Mouse (Mus musculus) hindbrain, embryonic 15.5 days (tissue): ENCODE measurements at regions not wholly inside any gene's neighbourhood (a gene's known extent, or its start where the extent isn't known, plus 50 kb on each side); places are given as distances from the start of the nearest gene placed in this dataset.
A peak's percentile ranks its signal among the peaks of the same experiment; 100 is the strongest.

ENCODE experiments used
- ATAC-seq: fragments of 200-750 bp; cut with Nextera tagmentation; 2 replicates; pipeline ENCODE4 v1.8.0; 2017; ENCODE audit warnings: low read depth, moderate number of reproducible peaks, moderate TSS enrichment; ENCODE audit not compliant: low FRiP score
- H3K27ac ChIP-seq: fragments of 300-500 bp; sonication (generic); replicated peaks from 2 replicates; pipeline ENCODE4 v1.5.1; 2015; ENCODE audit warnings: mild to moderate bottlenecking, inconsistent platforms
- H3K27me3 ChIP-seq: fragments of 300-500 bp; sonication (generic); 2 replicates; pipeline ENCODE4 v1.6.1; 2015; ENCODE audit warnings: control low read depth, inconsistent platforms
- H3K36me3 ChIP-seq: fragments of 300-500 bp; sonication (generic); 2 replicates; pipeline ENCODE4 v1.6.1; 2015; ENCODE audit warnings: control low read depth, inconsistent platforms
- H3K4me1 ChIP-seq: fragments of 300-500 bp; sonication (generic); replicated peaks from 2 replicates; pipeline ENCODE4 v1.6.1; 2015; ENCODE audit warnings: control low read depth, inconsistent platforms
- H3K4me2 ChIP-seq: fragments of 300-500 bp; sonication (generic); 2 replicates; pipeline ENCODE4 v1.6.1; 2015; ENCODE audit warnings: moderate library complexity, mild to moderate bottlenecking, inconsistent platforms
- H3K4me3 ChIP-seq: fragments of 300-500 bp; sonication (generic); 2 replicates; pipeline ENCODE4 v1.5.1; 2015; ENCODE audit warnings: mild to moderate bottlenecking, inconsistent platforms
- H3K9ac ChIP-seq: fragments of 300-500 bp; sonication (generic); 2 replicates; pipeline ENCODE4 v1.6.1; 2015; ENCODE audit warnings: inconsistent platforms
- H3K9me3 ChIP-seq: fragments of 300-500 bp; sonication (generic); 2 replicates; pipeline ENCODE4 v1.6.1; 2016; ENCODE audit warnings: control low read depth, inconsistent platforms
- WGBS: fragments of 180-500 bp; shearing (Covaris S2); methylation state at CpG from one replicate; pipeline ENCODE4 v1.1.7; 2015; 5-methylcytosine and 5-hydroxymethylcytosine counted together

DNA sequence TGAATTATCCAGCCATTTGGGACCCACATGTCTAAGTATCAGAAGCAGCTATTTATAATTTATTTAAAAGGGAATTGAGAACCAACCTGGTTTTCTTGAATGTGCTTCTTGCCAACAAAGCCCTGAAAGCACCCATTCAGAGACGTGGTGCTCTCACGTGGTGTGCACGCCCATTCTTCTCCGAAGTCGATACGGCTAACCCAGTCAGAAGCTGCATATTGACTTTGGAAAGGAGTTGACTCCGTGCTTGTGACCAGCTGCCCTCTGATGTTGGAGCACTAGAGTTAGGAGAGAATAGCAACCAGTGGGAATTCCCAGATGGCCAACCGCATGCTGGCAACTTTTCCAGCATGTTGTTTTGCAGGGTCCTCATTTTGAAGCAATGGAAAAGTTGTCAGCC lies 240.2 kb upstream of the Lrtm1 start:
- no peak overlapping the region for H3K9ac ChIP-seq
- no peaks in the 10 kb centered on the region for H3K9me3 ChIP-seq
- no peak for ATAC-seq
- 84% methylated on average over 8 of the region's 8 CpGs for WGBS
- no peak overlapping the region for H3K27ac ChIP-seq
- H3K4me1 ChIP-seq, result no peaks in the 10 kb centered on the region
- H3K36me3 ChIP-seq, result no peaks in the 10 kb centered on the region
- no peaks in the 10 kb centered on the region for H3K27me3 ChIP-seq
- H3K4me3 ChIP-seq, result no peak overlapping the region
- H3K4me2 ChIP-seq, result no peak overlapping the region

DNA sequence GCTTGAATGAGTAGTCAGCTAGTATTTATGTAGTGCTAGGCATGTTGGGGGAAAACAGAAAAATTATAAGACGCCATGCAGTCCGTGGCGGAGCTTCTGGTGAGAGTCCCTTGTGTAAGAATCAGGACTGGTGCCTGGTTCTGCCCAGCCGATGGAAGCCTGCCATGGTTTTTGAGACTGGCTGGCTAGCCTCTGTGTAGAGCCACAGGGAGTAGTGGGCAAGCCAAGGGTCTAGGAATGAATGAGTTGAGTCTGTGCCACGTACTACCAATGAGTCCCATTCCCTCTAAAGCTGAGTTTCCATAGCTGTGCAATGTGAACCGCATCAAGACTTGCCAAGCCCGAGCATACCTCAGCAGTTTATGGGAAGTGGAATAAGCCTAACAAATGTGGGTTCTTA lies 236.3 kb upstream of the Lrtm1 start:
- Histone ChIP-seq H3K9ac (no peak overlapping the region), H3K4me3 (no peak overlapping the region), H3K27ac (no peak overlapping the region), H3K36me3 (no peaks in the 10 kb centered on the region), H3K27me3 (no peaks in the 10 kb centered on the region), H3K4me2 (no peak overlapping the region), H3K9me3 (no peaks in the 10 kb centered on the region), H3K4me1 (no peaks in the 10 kb centered on the region)
- no peak for ATAC-seq
- 89% methylated on average over 7 of the region's 7 CpGs for WGBS

DNA sequence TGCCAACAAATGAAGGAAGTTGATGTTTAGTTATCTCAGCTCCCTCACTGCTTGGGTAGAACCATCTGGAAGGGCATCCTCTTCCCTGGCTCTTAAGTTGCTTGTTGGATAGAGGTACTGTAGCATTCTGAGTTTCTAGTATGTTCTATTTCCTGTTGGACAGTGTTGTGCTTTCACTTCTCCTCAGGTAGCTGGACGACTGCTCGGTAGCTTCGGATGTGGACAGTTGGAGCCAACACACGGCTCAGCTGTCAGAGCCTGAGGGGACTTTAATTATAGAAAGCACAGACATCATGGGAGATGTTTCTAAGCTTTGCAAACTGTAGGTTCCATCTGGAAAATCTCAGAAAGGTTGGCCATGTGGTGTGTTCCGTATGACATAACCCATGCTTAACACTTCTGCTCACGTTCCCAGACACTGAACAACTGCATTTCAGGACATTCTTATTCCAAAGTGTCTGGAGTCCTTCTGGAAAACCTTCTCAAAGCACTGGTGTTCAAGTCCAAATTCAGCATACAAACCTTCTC lies 233.8 kb upstream of the Lrtm1 start:
- Histone ChIP-seq H3K4me1 (no peaks in the 10 kb centered on the region), H3K9me3 (no peaks in the 10 kb centered on the region), H3K36me3 (no peaks in the 10 kb centered on the region), H3K27me3 (no peaks in the 10 kb centered on the region), H3K4me3 (no peak overlapping the region), H3K4me2 (no peak overlapping the region), H3K9ac (no peak overlapping the region), H3K27ac (no peak overlapping the region)
- no peak for ATAC-seq
- WGBS, result 87% methylated on average over 6 of the region's 6 CpGs

DNA sequence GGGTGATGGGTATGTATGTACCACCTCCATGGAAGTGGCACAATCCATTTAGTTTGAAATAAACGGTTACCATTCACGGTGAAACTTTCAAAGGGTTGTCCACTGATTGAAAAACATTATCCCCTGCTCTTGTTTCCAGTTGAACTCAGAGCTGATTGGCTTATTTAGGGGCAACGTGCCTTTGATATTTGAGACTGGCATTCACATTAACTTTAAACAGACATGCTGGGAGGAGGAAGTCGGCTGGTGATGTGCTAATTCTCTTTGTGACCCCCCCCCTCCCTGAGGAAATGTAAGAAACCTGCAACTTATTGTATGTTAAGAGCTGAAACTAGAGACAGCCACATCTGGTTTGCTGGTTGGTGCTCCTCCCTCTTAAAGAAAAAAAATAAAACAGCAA lies 219.7 kb upstream of the Lrtm1 start:
- Histone ChIP-seq H3K27me3 (no peaks in the 10 kb centered on the region), H3K4me2 (peak overlapping the region; percentile 31), H3K4me1 (0 out of 2 replicates have a peak, but pooled peaks cover 6% of the 10 kb centered on the region), H3K4me3 (no peak overlapping the region), H3K9ac (no peak overlapping the region), H3K9me3 (no peaks in the 10 kb centered on the region), H3K27ac (no peak overlapping the region), H3K36me3 (no peaks in the 10 kb centered on the region)
- ATAC-seq, result no peak
- WGBS, result 5% methylated on average over 4 of the region's 4 CpGs

DNA sequence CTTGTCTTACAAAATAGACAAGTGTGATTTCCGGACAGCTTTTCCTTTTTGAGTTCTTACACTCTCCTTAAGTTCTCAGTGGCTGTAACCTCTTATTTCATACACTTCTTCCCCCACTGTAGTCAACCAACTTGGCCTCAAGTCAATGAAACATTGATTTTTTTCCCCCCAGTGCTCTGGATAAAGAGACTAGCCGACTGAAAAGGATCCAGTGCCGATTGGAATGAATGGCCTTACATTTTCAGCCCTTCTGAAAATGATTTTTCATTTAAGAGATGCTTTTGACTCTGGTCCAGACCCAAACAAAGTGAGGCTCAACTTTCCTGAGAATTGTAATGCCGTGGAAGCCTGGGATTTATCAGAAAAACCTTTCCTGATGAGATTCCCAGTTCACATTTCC lies 216.3 kb upstream of the Lrtm1 start:
- Histone ChIP-seq H3K27ac (no peak overlapping the region), H3K27me3 (no peaks in the 10 kb centered on the region), H3K4me3 (no peak overlapping the region), H3K9me3 (no peaks in the 10 kb centered on the region), H3K9ac (no peak overlapping the region), H3K36me3 (no peaks in the 10 kb centered on the region), H3K4me2 (no peak overlapping the region), H3K4me1 (0 out of 2 replicates have a peak, but pooled peaks cover 6% of the 10 kb centered on the region)
- ATAC-seq, result no peak
- WGBS, result 70% methylated on average over 4 of the region's 4 CpGs

DNA sequence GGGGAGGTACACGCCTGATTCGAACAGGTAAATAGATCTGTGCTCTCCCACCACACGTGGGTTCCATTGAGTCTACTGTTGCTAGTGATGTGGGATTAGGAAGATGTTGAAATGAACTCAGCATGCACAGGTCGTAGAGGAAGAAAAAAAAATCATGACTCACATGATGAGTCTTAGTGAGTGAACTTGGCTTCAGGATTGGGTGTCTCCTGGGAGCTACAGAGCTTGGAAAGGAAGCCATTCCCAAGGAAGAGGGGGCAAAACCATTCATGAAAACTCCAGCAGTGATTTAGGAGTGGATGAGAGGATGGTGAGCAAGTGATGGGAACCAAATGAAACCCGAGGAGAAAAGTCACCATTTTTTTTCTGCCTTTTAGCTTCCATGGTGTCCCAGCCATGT lies 215.9 kb upstream of the Lrtm1 start:
- Histone ChIP-seq H3K27me3 (no peaks in the 10 kb centered on the region), H3K4me2 (no peak overlapping the region), H3K4me3 (no peak overlapping the region), H3K9ac (no peak overlapping the region), H3K4me1 (0 out of 2 replicates have a peak, but pooled peaks cover 6% of the 10 kb centered on the region), H3K36me3 (no peaks in the 10 kb centered on the region), H3K27ac (no peak overlapping the region), H3K9me3 (no peaks in the 10 kb centered on the region)
- ATAC-seq, result no peak
- WGBS, result 88% methylated on average over 5 of the region's 5 CpGs

DNA sequence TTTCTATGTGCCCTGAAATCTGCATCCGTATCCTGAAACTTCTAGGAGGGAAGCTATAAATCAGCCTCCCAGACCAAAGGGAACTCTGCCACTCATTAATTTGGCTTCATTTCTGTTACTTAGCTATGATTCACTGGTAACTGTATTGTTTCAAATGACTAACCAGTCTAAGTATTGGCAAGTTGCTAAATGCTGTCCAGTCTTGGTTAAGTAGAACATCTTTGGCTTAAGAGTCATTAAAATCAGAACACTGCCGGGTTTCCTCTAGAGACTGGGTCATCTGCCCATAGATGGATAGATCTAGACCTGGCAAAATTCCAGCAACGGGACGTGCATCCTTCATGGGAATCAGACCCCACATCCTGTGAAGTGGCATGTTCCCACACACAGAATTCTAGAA lies 209.9 kb upstream of the Lrtm1 start:
- Histone ChIP-seq H3K9me3 (no peaks in the 10 kb centered on the region), H3K4me2 (no peak overlapping the region), H3K27me3 (no peaks in the 10 kb centered on the region), H3K9ac (no peak overlapping the region), H3K4me1 (no peaks in the 10 kb centered on the region), H3K27ac (no peak overlapping the region), H3K4me3 (no peak overlapping the region), H3K36me3 (no peaks in the 10 kb centered on the region)
- no peak for ATAC-seq
- WGBS, result 73% methylated on average over 4 of the region's 4 CpGs

DNA sequence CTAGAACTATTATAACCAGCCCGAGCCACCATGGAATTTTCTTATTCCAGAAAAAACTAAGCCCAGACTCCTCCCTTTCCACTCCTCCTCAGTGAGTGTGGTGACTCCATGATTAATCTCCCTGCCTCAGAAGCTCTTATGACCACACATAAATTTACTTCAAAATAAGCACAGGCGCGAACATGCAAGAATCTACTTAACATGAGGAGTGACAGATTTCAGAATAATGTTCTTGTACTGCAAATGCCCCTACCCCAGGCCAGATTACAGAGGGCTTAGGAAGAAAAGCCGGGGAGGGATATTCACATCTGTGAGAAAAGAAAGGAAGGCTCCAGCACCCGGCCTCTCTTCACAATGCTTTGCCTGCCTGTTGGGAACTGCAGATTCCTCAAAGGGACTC lies 208.7 kb upstream of the Lrtm1 start:
- no peaks in the 10 kb centered on the region for H3K27me3 ChIP-seq
- no peaks in the 10 kb centered on the region for H3K9me3 ChIP-seq
- no peak overlapping the region for H3K27ac ChIP-seq
- no peak overlapping the region for H3K9ac ChIP-seq
- 45% methylated on average over 5 of the region's 5 CpGs for WGBS
- ATAC-seq, result no peak
- H3K4me2 ChIP-seq, result no peak overlapping the region
- no peak overlapping the region for H3K4me3 ChIP-seq
- H3K4me1 ChIP-seq, result no peaks in the 10 kb centered on the region
- H3K36me3 ChIP-seq, result no peaks in the 10 kb centered on the region

DNA sequence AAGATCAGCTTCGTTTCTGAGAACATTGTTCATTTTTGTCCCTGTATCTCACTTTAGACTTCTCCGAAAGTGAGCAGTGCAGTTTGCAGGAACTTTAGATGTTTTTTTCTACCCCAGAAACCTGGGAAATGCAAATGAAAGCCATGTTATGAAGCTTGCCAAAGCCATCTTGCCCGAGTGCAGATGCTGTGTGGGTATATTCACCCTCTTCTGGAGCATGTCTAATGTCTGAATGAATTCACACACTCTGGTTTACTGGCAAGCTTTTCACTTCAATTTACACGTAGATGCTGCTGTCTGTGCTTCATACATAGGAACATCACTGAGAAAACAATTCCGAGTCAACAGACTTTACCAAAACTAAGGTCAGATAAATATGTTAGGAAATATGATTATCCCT lies 197.0 kb upstream of the Lrtm1 start:
- Histone ChIP-seq H3K36me3 (no peaks in the 10 kb centered on the region), H3K4me2 (no peak overlapping the region), H3K9me3 (no peaks in the 10 kb centered on the region), H3K4me1 (no peaks in the 10 kb centered on the region), H3K4me3 (no peak overlapping the region), H3K27ac (no peak overlapping the region), H3K9ac (no peak overlapping the region), H3K27me3 (no peaks in the 10 kb centered on the region)
- no peak for ATAC-seq
- WGBS, result 62% methylated on average over 5 of the region's 5 CpGs

DNA sequence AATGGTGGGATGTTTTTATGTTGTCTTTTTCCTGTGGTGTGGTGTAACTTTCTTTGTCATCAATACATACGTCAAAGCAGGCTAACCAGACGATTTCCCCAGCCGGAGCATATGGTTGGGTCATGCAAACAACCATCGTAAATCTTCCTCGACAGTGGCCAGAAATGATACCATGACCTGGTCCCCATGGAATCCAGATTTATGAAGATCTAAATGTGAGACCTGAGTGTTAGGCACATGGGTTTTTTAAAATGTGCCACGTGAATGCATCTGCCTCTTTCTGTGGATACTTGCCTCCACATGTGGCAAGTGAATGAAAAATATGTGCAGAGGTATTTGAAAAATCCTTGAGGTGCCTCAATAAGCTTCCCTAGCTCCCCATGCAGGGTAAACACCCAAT lies 190.8 kb upstream of the Lrtm1 start:
- Histone ChIP-seq H3K36me3 (no peaks in the 10 kb centered on the region), H3K4me2 (no peak overlapping the region), H3K9ac (no peak overlapping the region), H3K4me1 (no peaks in the 10 kb centered on the region), H3K27ac (no peak overlapping the region), H3K27me3 (no peaks in the 10 kb centered on the region), H3K4me3 (no peak overlapping the region), H3K9me3 (no peaks in the 10 kb centered on the region)
- WGBS, result 45% methylated on average over 6 of the region's 6 CpGs
- ATAC-seq, result no peak

DNA sequence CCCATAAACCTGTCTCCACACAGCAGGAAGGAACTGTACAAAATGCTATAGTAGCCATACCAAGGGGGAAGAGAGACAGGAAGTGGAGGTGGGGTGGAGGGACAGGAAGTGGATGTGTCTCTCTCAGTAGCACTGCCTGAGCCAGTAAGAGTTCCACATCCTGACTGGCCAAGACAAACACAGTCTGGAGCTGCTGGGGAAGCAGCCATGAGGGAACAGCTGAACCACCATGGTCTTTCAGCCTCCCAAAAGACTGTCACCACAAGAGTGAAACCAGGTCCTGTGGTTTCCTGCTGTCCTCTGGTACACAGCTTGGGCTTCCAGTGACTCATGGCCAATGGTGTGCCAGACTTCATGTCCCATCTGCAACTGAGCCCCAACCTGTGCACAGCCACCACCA lies 180.9 kb upstream of the Lrtm1 start:
- Histone ChIP-seq H3K27ac (no peak overlapping the region), H3K4me1 (no peaks in the 10 kb centered on the region), H3K9me3 (no peaks in the 10 kb centered on the region), H3K4me2 (no peak overlapping the region), H3K9ac (no peak overlapping the region), H3K36me3 (no peaks in the 10 kb centered on the region), H3K27me3 (no peaks in the 10 kb centered on the region), H3K4me3 (no peak overlapping the region)
- ATAC-seq, result no peak

DNA sequence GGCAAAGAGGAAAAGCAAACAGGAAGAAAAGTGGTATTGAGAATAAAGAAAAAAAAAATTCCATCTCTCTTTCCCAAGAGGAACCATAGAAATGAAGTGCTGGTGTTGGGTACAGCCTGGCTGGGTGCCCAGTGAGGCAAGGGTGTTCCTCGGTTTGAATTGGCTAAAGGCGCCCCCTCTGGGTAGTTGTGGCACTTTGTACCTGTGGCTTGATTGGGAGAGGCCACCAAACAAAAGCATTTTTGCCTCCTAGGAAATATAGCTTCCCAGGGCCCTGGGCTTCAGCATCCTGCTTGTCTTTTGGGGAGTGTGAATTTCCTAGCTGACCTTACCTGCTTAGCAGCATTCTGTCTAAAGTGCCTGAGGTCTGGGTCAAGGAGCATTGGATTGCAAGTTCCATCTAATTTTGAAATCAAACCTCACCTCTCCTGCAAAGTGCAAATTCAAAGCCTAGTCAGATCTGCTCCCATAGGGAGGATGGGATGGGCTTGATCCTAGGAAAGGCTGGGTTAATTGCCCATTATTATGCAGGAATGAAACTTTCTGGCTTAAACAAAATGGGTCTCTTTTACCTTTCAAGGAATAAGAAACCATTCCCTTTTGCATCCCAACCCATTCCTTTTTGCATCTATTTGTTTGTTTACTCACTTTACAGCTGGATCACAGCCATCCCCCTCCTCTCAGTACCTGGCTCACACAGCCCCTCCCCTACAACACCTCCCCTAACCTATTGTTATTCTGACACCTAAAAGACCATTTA lies 169.0 kb upstream of the Lrtm1 start:
- H3K4me3 ChIP-seq, result no peak overlapping the region
- H3K27me3 ChIP-seq, result no peaks in the 10 kb centered on the region
- no peaks in the 10 kb centered on the region for H3K36me3 ChIP-seq
- WGBS, result 20% methylated on average over 2 of the region's 2 CpGs
- no peaks in the 10 kb centered on the region for H3K4me1 ChIP-seq
- H3K4me2 ChIP-seq, result no peak overlapping the region
- ATAC-seq, result no peak
- no peaks in the 10 kb centered on the region for H3K9me3 ChIP-seq
- no peak overlapping the region for H3K9ac ChIP-seq
- H3K27ac ChIP-seq, result no peak overlapping the region
